Mouse (Mus musculus): ENCODE results near the gene Tprgl. TPM values are rescaled to one million over a fixed set of nuclear protein-coding genes. Genes with fewer than 3 reads are reported as not detected.

Gene Tprgl
- 87.9 and 93.9 TPM in 2 replicates for polyA plus RNA-seq (2015; fragmentation: Nextera tagmentation; extraction: Ambion mirVana)

DNA sequence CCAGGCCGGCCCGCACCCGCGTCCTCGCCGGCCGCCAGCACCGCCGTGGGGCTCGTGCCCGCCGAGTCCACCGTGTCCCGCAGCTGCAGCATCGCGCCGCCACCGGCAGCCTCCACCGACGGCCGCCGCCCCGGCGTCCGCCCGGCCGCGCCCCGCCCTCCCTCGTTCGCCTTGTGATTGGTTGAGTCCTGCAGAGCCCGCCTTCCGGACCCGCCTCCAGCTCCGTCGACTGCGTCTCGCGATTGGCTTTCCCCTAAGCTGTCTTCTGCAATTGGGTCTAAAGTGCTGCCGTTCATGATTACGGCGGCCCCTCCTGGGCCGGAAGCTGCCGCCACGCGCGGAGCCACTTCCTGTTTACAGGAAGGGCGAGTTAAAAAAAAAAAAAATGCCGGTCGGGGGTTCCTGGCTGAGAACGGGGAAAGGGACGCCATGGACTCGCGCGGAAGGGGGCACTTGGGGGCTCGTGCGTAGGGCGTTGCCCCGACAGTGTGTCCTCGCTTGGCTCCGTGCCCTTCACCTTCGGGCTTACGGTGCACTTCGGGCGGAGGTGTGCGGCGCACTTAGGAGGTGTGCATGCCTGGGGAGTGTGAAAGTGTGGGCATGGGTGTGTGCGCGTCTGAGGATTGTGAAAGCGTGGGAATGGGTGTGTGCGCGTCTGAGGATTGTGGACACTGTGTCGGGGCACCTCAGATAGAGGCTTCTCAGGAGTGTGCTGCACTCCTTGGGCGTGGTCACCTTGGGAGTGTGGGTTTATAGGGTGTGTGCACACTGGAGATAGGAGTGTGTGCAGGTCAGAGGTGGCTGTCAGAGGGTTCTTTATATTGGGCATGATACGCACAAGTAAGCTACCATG lies at the start of gene Tprgl:
TSS of gene Tprgl (minus strand) at position 129 of the 853 bp plus-strand sequence.
- Histone ChIP-seq H3K27ac (ENCODE audit: low read length) (peak within 1 kb of the TSS; percentile 59), H3K4me2 (ENCODE audit: low read depth, low read length) (peak within 1 kb of the TSS; percentile 77), H3K4me3 (ENCODE audit: low read length) (peak within 1 kb of the TSS; percentile 92), H3K36me3 (ENCODE audit: control insufficient read depth, insufficient read depth, low read length) (peaks cover 6% of the 10 kb centered on the region), H3K4me1 (ENCODE audit: control insufficient read depth, insufficient read depth, low read length) (peaks cover 16% of the 10 kb centered on the region), H3K27me3 (replicated peaks; ENCODE audit: control insufficient read depth, insufficient read depth, low read length) (no peaks in the 10 kb centered on the region), H3K9ac (ENCODE audit: low read depth, low read length) (peak within 1 kb of the TSS; percentile 82), H3K9me3 (ENCODE audit: control insufficient read depth, low read length) (no peaks in the 10 kb centered on the region)
- ATAC-seq, result peak; percentile 98
- WGBS, result under 1% methylated on average over 72 of the region's 75 CpGs

DNA sequence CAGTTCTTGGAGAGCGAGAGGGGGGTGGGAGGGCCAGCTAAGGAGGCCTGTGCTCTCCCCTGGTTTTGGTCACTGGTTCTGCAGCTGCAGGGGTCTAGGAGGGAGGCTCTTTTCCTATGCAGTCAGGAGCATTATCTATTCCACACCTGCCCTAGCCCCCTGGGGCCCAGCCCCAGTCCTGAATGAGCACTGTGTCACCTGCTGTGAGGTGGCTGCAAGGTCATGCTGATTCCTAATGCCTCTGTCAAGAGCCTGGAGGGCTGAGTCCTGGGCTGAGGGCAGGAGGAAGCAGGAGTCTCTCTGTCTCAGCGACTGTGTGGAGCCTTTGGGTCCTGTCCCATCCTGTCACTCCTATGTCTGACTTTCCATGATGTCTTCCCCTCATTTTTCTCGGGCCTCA lies 49.4 kb upstream of the Tprgl start:
- peaks cover 18% of the 10 kb centered on the region for H3K4me1 ChIP-seq (ENCODE audit: control insufficient read depth, insufficient read depth, low read length)
- no peaks in the 10 kb centered on the region for H3K9me3 ChIP-seq (ENCODE audit: control insufficient read depth, low read length)
- no peak overlapping the region for H3K9ac ChIP-seq (ENCODE audit: low read depth, low read length)
- H3K27ac ChIP-seq (ENCODE audit: low read length), result 0 out of 2 replicates have a peak overlapping the region, but pooled peaks have one; percentile 24
- WGBS, result 21% methylated on average over 3 of the region's 3 CpGs
- H3K4me2 ChIP-seq (ENCODE audit: low read depth, low read length), result no peak overlapping the region
- no peak overlapping the region for H3K4me3 ChIP-seq (ENCODE audit: low read length)
- H3K27me3 ChIP-seq (replicated peaks; ENCODE audit: control insufficient read depth, insufficient read depth, low read length), result no peaks in the 10 kb centered on the region
- ATAC-seq, result no peak
- no peaks in the 10 kb centered on the region for H3K36me3 ChIP-seq (ENCODE audit: control insufficient read depth, insufficient read depth, low read length)

DNA sequence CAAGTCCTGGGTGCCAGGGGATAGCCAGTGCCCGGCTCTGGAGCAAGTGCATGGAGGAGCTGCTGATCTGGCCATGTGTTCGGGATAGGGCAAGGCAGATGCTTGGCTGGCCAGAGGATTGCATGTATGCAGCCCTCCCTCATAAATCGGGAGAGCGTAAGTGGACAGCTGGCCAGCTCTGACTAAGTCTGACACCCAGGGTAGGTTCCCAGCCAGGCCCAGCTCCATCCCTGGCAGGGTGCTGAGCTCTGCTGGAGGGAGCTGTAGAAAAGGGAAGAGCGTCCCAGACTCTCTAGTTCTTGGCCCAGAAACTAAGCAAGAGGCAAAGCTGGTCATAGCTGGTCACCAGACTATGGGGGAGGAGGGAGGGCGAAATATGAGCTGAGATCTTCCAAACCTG lies 48.6 kb upstream of the Tprgl start:
- H3K27me3 ChIP-seq (replicated peaks; ENCODE audit: control insufficient read depth, insufficient read depth, low read length), result no peaks in the 10 kb centered on the region
- peaks cover 18% of the 10 kb centered on the region for H3K4me1 ChIP-seq (ENCODE audit: control insufficient read depth, insufficient read depth, low read length)
- H3K9me3 ChIP-seq (ENCODE audit: control insufficient read depth, low read length), result no peaks in the 10 kb centered on the region
- H3K27ac ChIP-seq (ENCODE audit: low read length), result no peak overlapping the region
- WGBS, result 73% methylated on average over 6 of the region's 6 CpGs
- no peak overlapping the region for H3K4me3 ChIP-seq (ENCODE audit: low read length)
- H3K36me3 ChIP-seq (ENCODE audit: control insufficient read depth, insufficient read depth, low read length), result no peaks in the 10 kb centered on the region
- no peak for ATAC-seq
- no peak overlapping the region; the same call in 1 of the 2 replicates for H3K9ac ChIP-seq (ENCODE audit: low read depth, low read length)
- H3K4me2 ChIP-seq (ENCODE audit: low read depth, low read length), result no peak overlapping the region

DNA sequence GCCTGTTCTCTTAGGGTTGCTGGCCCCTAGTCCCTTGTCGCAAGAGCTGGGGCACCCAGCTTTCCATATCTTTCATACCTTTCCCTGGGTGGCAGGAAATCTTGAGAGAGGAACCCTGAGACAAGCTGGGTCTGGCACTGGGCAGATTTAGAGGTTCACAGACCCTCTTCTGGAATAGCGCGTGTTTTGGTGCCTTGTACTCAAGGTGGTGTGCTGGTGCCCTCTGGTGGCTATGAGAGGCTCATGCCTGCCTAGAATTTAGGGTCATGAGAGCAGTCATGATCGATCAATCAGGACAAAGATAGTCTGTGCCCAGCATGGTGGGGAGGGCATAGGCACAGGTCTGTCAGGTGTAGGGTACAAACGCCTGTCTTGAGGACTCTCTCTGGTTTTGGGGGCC lies 46.8 kb upstream of the Tprgl start:
- ATAC-seq, result peak; percentile 34; the same call in 1 of the 2 replicates
- Histone ChIP-seq H3K36me3 (ENCODE audit: control insufficient read depth, insufficient read depth, low read length) (no peaks in the 10 kb centered on the region), H3K4me2 (ENCODE audit: low read depth, low read length) (no peak overlapping the region), H3K9me3 (ENCODE audit: control insufficient read depth, low read length) (no peaks in the 10 kb centered on the region), H3K27ac (ENCODE audit: low read length) (no peak overlapping the region), H3K9ac (ENCODE audit: low read depth, low read length) (no peak overlapping the region), H3K4me3 (ENCODE audit: low read length) (no peak overlapping the region), H3K27me3 (replicated peaks; ENCODE audit: control insufficient read depth, insufficient read depth, low read length) (no peaks in the 10 kb centered on the region), H3K4me1 (ENCODE audit: control insufficient read depth, insufficient read depth, low read length) (peaks cover 18% of the 10 kb centered on the region)
- 14% methylated on average over 5 of the region's 5 CpGs for WGBS

DNA sequence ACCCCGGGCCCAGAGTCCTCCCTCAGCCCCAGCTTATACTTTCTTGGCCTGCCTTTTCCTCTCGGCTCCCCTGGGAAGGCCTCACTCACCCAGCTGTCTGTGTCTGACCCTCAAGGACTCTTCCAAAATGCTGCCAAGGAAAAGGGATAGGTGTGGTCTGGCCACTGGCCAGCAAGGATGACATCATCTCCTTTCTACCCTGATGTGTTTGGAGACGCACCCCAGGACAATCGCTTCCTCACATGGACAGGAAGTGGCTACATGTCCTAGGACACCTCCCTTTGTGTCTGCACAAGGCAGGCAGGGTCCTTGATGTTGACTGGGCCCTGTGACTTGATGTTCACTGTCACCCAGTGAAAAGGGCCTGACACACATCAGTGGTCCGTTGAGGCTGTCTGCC lies 44.9 kb upstream of the Tprgl start:
- ATAC-seq, result no peak
- Histone ChIP-seq H3K9me3 (ENCODE audit: control insufficient read depth, low read length) (no peaks in the 10 kb centered on the region), H3K27me3 (replicated peaks; ENCODE audit: control insufficient read depth, insufficient read depth, low read length) (no peaks in the 10 kb centered on the region), H3K4me2 (ENCODE audit: low read depth, low read length) (no peak overlapping the region), H3K9ac (ENCODE audit: low read depth, low read length) (peak overlapping the region; percentile 33; the same call in 1 of the 2 replicates), H3K36me3 (ENCODE audit: control insufficient read depth, insufficient read depth, low read length) (no peaks in the 10 kb centered on the region), H3K4me3 (ENCODE audit: low read length) (no peak overlapping the region), H3K4me1 (ENCODE audit: control insufficient read depth, insufficient read depth, low read length) (peaks cover 18% of the 10 kb centered on the region), H3K27ac (ENCODE audit: low read length) (0 out of 2 replicates have a peak overlapping the region, but pooled peaks have one; percentile 18)
- WGBS, result 46% methylated on average over 5 of the region's 5 CpGs

DNA sequence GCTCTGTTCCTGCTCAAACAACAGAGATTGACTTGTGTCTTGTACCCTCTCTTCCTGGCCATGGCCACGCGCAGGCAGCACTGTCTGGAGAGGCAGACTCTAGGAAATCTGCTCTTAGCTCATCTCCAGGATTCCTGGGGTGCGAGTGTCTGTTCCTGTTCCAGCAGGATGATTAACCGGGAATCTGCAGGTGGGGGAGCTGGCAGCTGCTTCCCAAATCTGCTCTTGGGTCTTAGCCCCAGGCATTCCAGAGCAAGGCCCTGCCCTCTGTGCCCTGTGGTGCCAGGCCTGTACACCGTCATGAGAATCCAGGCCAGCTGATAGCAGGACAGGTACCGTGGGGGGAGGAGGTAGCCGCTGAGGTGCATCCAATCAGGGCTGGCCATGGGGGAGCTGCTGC lies 44.1 kb upstream of the Tprgl start:
- H3K4me2 ChIP-seq (ENCODE audit: low read depth, low read length), result no peak overlapping the region
- H3K27ac ChIP-seq (ENCODE audit: low read length), result no peak overlapping the region
- 66% methylated on average over 7 of the region's 7 CpGs for WGBS
- H3K9ac ChIP-seq (ENCODE audit: low read depth, low read length), result 0 out of 2 replicates have a peak overlapping the region, but pooled peaks have one; percentile 33
- no peak for ATAC-seq
- no peaks in the 10 kb centered on the region for H3K36me3 ChIP-seq (ENCODE audit: control insufficient read depth, insufficient read depth, low read length)
- H3K27me3 ChIP-seq (replicated peaks; ENCODE audit: control insufficient read depth, insufficient read depth, low read length), result no peaks in the 10 kb centered on the region
- H3K4me3 ChIP-seq (ENCODE audit: low read length), result no peak overlapping the region
- H3K4me1 ChIP-seq (ENCODE audit: control insufficient read depth, insufficient read depth, low read length), result peaks cover 13% of the 10 kb centered on the region
- no peaks in the 10 kb centered on the region for H3K9me3 ChIP-seq (ENCODE audit: control insufficient read depth, low read length)

DNA sequence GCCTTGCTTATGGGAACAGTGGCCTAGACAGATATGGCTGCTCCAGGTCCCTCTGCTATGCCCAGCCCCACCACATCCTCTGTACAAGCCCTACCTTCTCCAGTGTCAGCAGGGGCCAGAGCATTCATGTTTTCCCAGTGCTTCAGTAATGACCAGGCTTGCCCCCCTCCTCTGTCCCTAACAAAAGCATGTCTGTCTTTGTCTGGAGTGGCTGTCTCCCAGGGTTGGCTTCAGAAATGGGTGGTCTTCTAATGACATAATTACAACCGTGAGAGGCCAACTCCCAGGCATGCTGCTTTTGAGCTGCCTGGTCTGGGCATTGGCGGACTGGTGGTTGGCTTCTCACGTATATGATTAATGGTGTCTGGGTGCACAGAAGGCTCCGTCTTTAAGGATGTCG lies 41.0 kb upstream of the Tprgl start:
- Histone ChIP-seq H3K27ac (ENCODE audit: low read length) (no peak overlapping the region), H3K9ac (ENCODE audit: low read depth, low read length) (no peak overlapping the region), H3K9me3 (ENCODE audit: control insufficient read depth, low read length) (no peaks in the 10 kb centered on the region), H3K27me3 (replicated peaks; ENCODE audit: control insufficient read depth, insufficient read depth, low read length) (no peaks in the 10 kb centered on the region), H3K4me2 (ENCODE audit: low read depth, low read length) (no peak overlapping the region), H3K4me3 (ENCODE audit: low read length) (no peak overlapping the region), H3K36me3 (ENCODE audit: control insufficient read depth, insufficient read depth, low read length) (no peaks in the 10 kb centered on the region), H3K4me1 (ENCODE audit: control insufficient read depth, insufficient read depth, low read length) (peaks cover 10% of the 10 kb centered on the region)
- no peak for ATAC-seq
- WGBS, result 75% methylated on average over 5 of the region's 5 CpGs

DNA sequence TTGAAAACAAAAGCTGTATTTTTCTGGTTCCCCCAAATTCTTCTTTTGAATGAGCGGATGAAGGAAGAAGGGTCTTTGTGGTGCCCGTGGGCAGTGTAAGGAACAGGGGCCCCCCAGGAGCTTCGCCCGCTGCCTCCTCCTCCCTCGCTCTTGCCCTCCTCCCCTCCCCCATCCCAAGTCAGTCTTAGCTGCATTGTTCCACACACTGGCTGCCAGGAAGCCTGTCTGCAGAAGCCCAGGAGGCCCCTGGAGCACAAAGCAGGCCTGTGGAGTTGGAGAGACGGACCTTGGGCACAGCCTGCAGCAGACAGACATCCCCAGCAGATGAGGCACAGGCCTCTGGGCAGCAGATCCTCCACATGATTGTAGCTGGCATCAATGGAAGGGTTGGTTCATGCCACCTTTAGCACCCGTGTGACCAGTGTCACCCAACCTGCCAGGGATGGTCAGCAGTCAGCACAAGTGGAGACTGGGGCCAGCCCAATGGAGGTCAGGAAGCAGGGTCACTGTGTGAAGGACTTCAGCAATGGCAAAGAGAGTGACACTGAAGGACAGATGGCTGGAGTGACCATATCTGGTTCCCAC lies 38.0 kb upstream of the Tprgl start:
- Histone ChIP-seq H3K9ac (ENCODE audit: low read depth, low read length) (no peak overlapping the region), H3K4me2 (ENCODE audit: low read depth, low read length) (no peak overlapping the region), H3K27ac (ENCODE audit: low read length) (no peak overlapping the region; the same call in 1 of the 2 replicates), H3K36me3 (ENCODE audit: control insufficient read depth, insufficient read depth, low read length) (no peaks in the 10 kb centered on the region), H3K9me3 (ENCODE audit: control insufficient read depth, low read length) (no peaks in the 10 kb centered on the region), H3K27me3 (replicated peaks; ENCODE audit: control insufficient read depth, insufficient read depth, low read length) (no peaks in the 10 kb centered on the region), H3K4me3 (ENCODE audit: low read length) (no peak overlapping the region), H3K4me1 (ENCODE audit: control insufficient read depth, insufficient read depth, low read length) (no peaks in the 10 kb centered on the region)
- no peak for ATAC-seq
- 69% methylated on average over 7 of the region's 7 CpGs for WGBS

DNA sequence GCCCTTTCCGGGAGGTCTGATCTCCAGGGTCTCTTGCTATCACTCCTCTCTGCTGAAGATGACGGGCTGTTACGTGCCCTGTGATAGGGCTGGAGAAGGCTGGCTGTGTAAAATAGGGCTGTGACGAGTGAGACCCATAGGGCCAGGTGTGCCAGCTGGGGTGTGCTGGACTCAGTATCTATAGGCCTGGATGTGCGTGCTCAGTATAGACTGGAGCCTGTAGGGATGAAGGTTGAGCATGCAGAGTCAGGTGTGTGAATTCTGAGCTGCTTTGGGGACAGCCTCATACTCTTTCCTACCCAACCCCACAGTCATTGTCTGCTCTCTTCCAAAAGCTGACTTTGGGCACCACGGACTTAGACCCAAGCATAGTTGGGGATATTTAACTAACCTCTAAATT lies 37.5 kb upstream of the Tprgl start:
- ATAC-seq, result no peak
- no peaks in the 10 kb centered on the region for H3K9me3 ChIP-seq (ENCODE audit: control insufficient read depth, low read length)
- H3K4me2 ChIP-seq (ENCODE audit: low read depth, low read length), result no peak overlapping the region
- WGBS, result 80% methylated on average over 6 of the region's 6 CpGs
- no peaks in the 10 kb centered on the region for H3K4me1 ChIP-seq (ENCODE audit: control insufficient read depth, insufficient read depth, low read length)
- no peak overlapping the region for H3K9ac ChIP-seq (ENCODE audit: low read depth, low read length)
- H3K27me3 ChIP-seq (replicated peaks; ENCODE audit: control insufficient read depth, insufficient read depth, low read length), result no peaks in the 10 kb centered on the region
- no peak overlapping the region for H3K27ac ChIP-seq (ENCODE audit: low read length)
- H3K36me3 ChIP-seq (ENCODE audit: control insufficient read depth, insufficient read depth, low read length), result no peaks in the 10 kb centered on the region
- no peak overlapping the region for H3K4me3 ChIP-seq (ENCODE audit: low read length)
